Mouse (Mus musculus): ENCODE measurements at regions not wholly inside any gene's neighbourhood (a gene's known extent, or its start where the extent isn't known, plus 50 kb on each side); places are given as distances from the start of the nearest gene placed in this dataset.

- ATAC-seq (replicated peaks; ENCODE audit: low FRiP score, poor library complexity, severe bottlenecking), result no peak
Measured at GRCm38 (mm10) chr5:118352142-118352541, 107.1 kb downstream of the 2410131K14Rik start.

DNA sequence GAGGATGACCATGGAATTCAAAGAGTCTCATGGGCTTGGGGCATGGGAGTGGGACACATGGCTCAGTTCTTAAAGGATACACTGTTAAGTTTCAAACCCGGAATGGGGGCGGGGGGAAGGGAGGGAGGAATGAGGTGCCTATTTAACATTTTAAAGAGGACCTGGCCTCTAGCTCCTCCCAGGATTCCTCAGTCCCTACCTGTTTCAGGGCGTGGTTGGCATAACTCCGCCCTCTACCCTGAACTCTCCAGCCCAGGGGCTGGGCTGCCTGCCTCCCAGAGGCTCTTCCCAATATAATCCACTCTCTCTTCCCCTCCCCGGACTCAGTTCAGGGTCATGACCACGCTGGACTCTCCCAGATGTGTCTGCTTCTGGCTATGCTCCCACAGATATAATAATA, 108.0 kb downstream of the 2410131K14Rik start:
- ATAC-seq (replicated peaks; ENCODE audit: low FRiP score, poor library complexity, severe bottlenecking), result no peak

DNA sequence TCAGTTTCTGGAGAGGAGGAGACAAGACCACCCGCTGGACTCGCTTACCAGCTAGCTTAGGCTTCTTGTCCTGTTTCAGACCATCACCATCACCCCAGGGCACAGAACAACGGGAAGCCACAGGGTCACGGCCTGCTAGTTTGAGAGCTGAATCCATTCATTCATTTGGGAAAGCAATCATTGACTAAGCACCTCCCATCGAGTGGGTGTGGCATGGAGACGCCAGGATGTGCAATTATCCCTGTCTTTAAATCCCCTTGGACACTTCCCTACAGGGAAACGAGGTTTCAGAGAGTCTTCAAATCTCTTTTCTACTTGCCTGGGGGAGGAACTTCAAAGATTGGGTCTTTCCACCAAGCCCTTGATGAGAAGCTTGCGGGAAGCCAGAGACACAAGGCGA, 108.7 kb downstream of the 2410131K14Rik start:
- ATAC-seq (replicated peaks; ENCODE audit: low FRiP score, poor library complexity, severe bottlenecking), result no peak

DNA sequence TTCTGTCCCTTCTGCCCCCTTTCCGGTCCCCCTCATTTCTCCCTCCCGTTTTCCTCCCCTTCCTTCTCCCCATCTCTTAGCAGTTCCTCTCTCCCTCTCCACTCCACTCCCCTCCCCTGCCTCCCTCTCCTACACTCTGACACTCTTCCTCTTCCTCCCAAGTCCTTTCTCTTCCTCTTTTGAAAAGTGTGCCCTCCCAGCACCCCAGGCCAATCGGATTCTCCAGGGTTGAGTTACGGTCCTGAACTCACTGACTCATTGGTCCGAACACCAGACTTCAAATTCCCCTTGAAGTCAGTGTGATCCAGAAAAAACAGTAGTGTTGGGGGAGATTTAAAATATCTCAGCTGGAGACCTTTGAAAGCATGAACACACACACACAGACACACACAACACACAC, 109.1 kb downstream of the 2410131K14Rik start:
- ATAC-seq (replicated peaks; ENCODE audit: low FRiP score, poor library complexity, severe bottlenecking), result no peak

GRCm38 (mm10) chr5:118354871-118355270, 109.8 kb downstream of the 2410131K14Rik start:
- ATAC-seq (replicated peaks; ENCODE audit: low FRiP score, poor library complexity, severe bottlenecking), result no peak

DNA sequence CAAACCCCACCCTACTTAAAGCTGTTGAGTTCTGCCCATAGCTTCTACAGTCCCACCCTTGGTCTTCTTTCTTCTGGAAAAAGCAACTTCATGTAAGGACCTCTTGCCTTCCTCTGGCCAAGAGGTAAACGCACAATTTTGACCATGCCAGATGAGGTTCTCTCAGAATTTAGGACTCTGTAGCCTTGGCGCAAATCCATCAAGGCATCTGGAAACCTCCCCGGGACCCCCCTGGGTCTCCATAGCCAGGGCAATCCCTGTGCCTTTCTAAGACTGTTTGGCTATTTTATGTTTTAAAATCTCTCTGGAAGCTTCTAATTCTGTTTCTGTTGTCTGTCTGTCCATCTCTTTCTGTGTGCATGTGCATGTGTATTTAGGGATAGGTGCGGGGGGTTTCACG, 110.3 kb downstream of the 2410131K14Rik start:
- ATAC-seq (replicated peaks; ENCODE audit: low FRiP score, poor library complexity, severe bottlenecking), result no peak

GRCm38 (mm10) chr5:118355691-118356337, 110.8 kb downstream of the 2410131K14Rik start:
- ATAC-seq (replicated peaks; ENCODE audit: low FRiP score, poor library complexity, severe bottlenecking), result no peak

DNA sequence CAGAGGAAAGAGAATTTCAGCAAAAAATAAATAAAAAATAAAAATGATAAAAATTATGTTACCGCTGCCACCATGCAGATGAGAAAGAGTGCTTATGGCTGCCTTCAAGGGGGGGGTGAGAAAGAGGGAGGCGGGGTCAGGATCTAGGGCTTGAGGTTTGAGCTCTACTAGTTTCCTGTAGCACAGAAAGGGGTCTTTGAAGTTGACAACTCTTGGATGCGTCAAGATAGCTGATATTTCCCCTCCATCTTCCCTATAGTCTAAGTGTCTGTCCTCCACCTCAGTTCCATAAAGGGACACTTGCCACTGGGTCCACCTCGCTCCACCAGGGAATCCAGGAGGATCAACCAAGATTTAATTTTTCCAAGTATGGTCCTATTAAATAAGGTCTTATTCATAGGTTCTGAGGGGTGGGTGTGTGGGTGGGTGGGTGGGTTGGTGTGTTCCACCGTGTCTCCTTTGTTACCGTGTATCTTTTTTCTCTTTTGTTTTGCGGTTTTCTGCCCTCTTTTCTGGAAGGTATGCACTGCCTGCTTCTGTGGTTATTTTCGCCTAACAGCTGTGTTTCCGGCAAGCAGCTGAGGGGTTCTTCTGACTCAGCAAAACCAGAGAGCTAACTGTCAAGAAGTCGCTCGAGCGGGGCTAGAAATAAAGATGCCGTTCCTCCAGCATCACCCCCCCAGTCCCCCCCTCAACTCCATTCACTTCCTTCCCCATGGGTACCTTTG, 114.8 kb downstream of the 2410131K14Rik start:
- ATAC-seq (replicated peaks; ENCODE audit: low FRiP score, poor library complexity, severe bottlenecking), result no peak

DNA sequence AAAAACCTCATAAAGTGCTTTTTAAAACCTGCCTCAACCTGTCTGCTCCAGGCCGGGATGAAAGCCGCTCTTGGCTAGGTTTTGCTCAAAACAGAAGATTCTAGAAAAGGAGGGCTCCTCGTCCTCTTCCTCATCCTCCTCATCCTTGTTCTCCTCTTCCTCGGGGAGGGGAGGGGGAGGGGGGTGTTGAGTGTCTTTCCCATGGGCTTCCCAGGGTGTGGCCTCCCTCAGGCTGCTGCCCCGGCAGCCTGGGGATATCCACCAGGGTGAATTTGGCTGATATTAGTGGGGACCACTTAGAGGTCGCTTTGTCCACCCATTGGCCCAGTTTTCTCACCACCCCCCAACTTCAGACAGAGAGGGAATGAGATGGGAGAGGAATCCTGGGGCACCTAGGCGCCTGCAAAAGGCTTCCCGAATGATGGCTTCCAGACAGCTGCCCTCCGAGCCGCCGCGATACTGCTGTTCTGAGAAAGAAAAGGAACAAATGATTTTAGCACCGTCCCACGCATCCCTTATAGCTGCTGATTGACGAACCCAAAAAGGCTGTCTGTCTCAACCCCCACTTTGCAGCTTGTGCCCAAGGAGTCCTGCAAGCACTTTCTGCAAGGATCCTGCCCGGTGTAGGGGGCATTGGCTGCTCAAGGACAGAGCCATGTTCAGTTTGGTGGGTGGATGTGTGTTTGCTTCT, 115.5 kb downstream of the 2410131K14Rik start:
- no peak for ATAC-seq (replicated peaks; ENCODE audit: low FRiP score, poor library complexity, severe bottlenecking)

DNA sequence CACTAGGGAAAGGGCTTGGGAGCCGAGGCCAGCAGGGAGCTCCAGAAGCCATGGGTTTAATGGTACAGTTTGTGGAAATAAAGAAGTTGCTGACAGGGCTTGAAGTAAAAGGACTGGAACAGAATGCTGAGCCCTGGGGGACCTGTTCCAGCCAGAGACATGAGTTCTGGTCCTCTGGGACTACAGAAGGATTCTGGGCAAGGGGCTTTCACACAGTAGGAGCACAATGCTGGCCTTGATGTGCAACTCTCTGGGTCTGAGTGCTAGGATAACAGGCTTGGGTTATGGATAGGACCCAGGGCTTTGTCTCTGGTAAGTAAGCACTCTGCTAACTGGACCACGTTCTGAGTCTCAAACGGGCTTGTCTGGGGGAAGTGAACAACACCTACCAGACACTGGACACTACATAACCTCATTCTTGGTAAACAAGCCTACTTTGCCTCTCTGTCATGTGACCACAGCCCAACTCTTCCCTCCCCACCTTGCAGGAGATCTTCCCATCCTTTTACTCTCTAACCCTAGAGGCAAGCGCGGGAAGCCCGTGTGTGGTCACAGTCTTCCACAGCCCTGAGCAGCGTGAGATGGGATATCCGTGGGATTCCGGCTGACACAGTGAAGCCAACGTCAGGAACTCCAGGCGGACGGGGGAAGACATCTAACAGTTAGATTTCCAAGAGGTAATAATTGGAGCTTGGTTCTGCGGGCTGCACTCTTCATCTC, 116.3 kb downstream of the 2410131K14Rik start:
- ATAC-seq (replicated peaks; ENCODE audit: low FRiP score, poor library complexity, severe bottlenecking), result no peak

- no peak for ATAC-seq (replicated peaks; ENCODE audit: low FRiP score, poor library complexity, severe bottlenecking)
Measured at GRCm38 (mm10) chr5:118361853-118362406, 116.9 kb downstream of the 2410131K14Rik start.

GRCm38 (mm10) chr5:118362738-118363137, 117.7 kb downstream of the 2410131K14Rik start:
- ATAC-seq (replicated peaks; ENCODE audit: low FRiP score, poor library complexity, severe bottlenecking), result no peak

DNA sequence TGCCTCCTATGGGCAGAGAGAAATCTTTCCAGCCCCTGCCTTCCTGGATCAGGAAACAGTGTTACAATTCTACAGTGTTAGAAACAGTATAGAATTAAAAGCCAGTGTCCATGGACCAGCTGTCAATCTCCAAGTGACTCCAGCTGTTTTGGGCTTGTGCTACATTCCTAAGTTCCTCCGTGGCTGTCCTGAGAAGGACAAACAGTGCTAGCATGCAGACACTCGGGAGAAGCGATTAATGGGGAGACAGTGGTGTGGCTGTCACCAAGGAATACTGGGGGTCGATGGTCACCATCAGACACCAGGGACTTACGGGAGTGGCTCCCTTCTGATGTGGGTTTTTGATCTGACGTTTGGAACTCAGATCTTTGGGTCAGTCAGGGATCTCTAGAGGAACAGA, 118.1 kb downstream of the 2410131K14Rik start:
- ATAC-seq (replicated peaks; ENCODE audit: low FRiP score, poor library complexity, severe bottlenecking), result no peak

DNA sequence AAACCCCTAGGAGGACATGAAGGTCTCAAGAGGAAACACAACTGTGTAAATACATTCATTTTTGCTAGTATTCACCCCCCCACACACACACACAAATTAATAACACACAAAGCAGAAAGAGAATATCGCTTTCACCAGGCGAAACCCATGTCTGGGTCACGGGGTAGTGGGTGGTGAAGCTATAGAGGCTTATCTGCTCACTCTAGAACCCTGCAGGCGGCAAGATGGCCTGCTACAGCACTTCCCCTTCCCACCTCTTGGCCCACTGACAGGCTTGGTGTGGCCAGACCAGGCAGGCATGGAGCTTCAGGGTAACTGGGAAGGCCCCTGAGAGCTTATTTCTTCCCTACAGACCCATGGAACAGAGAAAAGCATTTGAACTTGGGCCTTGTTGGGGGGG, 119.6 kb downstream of the 2410131K14Rik start:
- ATAC-seq (replicated peaks; ENCODE audit: low FRiP score, poor library complexity, severe bottlenecking), result no peak

DNA sequence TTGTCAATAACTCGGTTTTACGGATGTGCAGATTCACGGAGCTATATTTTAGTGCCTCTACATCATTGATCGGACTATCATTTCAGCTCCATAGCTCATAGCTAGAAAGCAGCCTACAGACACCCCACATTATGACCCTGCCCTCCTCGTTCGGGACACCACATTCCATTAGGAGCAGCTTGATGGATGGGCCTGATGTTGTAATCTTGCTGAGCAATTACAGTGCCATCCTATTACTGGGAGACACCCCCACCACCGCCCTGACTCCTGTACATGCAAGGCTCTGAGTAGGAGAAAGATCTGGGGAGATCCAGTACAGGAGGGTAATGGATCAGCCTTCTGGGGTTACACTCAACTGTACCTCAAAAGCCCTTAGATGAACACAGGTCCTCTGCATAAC, 120.2 kb downstream of the 2410131K14Rik start:
- ATAC-seq (replicated peaks; ENCODE audit: low FRiP score, poor library complexity, severe bottlenecking), result no peak

GRCm38 (mm10) chr5:118365651-118366050, 120.6 kb downstream of the 2410131K14Rik start:
- no peak for ATAC-seq (replicated peaks; ENCODE audit: low FRiP score, poor library complexity, severe bottlenecking)

- ATAC-seq (replicated peaks; ENCODE audit: low FRiP score, poor library complexity, severe bottlenecking), result no peak
Measured at GRCm38 (mm10) chr5:118367047-118367446, 122.0 kb downstream of the 2410131K14Rik start.

DNA sequence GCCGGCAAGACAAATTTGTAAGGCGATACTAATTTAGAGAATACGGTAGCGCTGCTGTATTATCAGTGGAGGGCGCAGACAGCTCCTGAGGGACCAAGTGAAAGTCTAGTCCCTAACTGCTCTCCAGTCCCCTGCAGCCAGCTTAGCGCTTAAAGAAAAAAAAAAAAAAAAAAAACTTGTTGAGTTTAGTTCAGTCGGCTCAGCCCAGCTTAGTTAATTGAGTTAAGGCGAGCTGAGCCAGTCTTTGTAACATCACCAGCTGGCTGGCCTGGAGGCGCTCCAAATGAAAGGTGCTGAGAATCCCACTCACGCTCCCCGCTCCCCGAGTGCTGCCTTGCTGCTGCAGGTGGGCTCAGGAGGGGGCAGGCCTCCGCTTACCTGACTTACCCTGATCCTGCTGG, 128.6 kb downstream of the 2410131K14Rik start:
- no peak for ATAC-seq (replicated peaks; ENCODE audit: low FRiP score, poor library complexity, severe bottlenecking)

- no peak for ATAC-seq (replicated peaks; ENCODE audit: low FRiP score, poor library complexity, severe bottlenecking)
Measured at GRCm38 (mm10) chr5:118374968-118375367, 129.9 kb downstream of the 2410131K14Rik start.

DNA sequence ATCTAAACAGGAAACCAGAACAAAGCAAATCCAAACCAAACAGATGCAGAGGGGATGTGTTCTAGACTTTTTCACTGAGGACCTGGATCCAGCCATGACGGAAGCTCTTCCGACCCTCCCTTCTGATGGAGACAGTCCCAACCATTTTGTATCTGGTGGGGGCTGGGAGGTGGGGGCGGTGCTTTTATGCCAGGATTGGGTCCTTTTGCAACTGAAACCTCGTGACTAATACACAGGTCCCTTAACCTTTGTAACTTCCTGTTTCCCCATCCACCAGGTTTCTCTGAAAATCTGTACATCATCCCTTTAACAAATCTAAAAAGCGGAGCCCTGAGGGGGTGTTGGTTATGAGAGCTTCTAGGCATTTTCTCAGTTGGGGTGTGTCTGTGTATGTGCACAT, 130.9 kb downstream of the 2410131K14Rik start:
- ATAC-seq (replicated peaks; ENCODE audit: low FRiP score, poor library complexity, severe bottlenecking), result no peak
